Mouse (Mus musculus) heart, postnatal 0 days (tissue): ENCODE measurements at regions not wholly inside any gene's neighbourhood (a gene's known extent, or its start where the extent isn't known, plus 50 kb on each side); places are given as distances from the start of the nearest gene placed in this dataset.

Experiments used
- ATAC-seq: fragments of 200-750 bp; cut with Nextera tagmentation; 2 replicates; pipeline ENCODE4 v1.8.0; 2017; ENCODE audit warnings: low read depth, moderate number of reproducible peaks, moderate library complexity; ENCODE audit not compliant: insufficient read depth
- DNase-seq: peaks from one replicate; pipeline ENCODE4 v3.0.0-alpha.2; 2016; ENCODE audit warnings: low spot score
- H3K27ac ChIP-seq: fragments of 300-500 bp; sonication (generic); 2 replicates; pipeline ENCODE4 v1.5.1; 2014; ENCODE audit warnings: low read depth, mild to moderate bottlenecking
- H3K27me3 ChIP-seq: fragments of 300-500 bp; sonication (generic); 2 replicates; pipeline ENCODE4 v1.6.1; 2014; ENCODE audit warnings: low read length, mixed read lengths; ENCODE audit not compliant: control insufficient read depth, insufficient read depth
- H3K36me3 ChIP-seq: fragments of 300-500 bp; sonication (generic); replicated peaks from 2 replicates; pipeline ENCODE4 v1.6.1; 2014; ENCODE audit warnings: low read length, mixed read lengths; ENCODE audit not compliant: control insufficient read depth, insufficient read depth
- H3K4me1 ChIP-seq: fragments of 300-500 bp; sonication (generic); 2 replicates; pipeline ENCODE4 v1.6.1; 2014; ENCODE audit warnings: antibody characterized with exemption; ENCODE audit not compliant: control insufficient read depth, insufficient read depth
- H3K4me2 ChIP-seq: fragments of 300-500 bp; sonication (generic); 2 replicates; pipeline ENCODE4 v1.6.1; 2014; ENCODE audit warnings: low read depth, mild to moderate bottlenecking, low read length, moderate library complexity
- H3K4me3 ChIP-seq: fragments of 300-500 bp; sonication (generic); 2 replicates; pipeline ENCODE4 v1.5.1; 2014; ENCODE audit warnings: low read depth, low read length
- H3K9ac ChIP-seq: fragments of 300-500 bp; sonication (generic); replicated peaks from 2 replicates; pipeline ENCODE4 v1.6.1; 2014; ENCODE audit warnings: low read depth, low read length, mixed read lengths
- H3K9me3 ChIP-seq: fragments of 300-500 bp; sonication (generic); replicated peaks from 2 replicates; pipeline ENCODE4 v1.6.1; 2016; ENCODE audit warnings: low read length; ENCODE audit not compliant: control insufficient read depth
- CTCF ChIP-seq: IDR thresholded peaks from 2 replicates; pipeline ENCODE4 v1.5.1; 2016; ENCODE audit warnings: antibody characterized with exemption, control low read depth, low read depth
- EP300 ChIP-seq: IDR thresholded peaks from 2 replicates; pipeline ENCODE4 v1.6.1; 2016; ENCODE audit warnings: antibody characterized with exemption, low read depth
- WGBS: fragments of 180-500 bp; shearing (Covaris S2); extraction: QIAGEN DNeasy Blood & Tissue Kit; methylation state at CpG from one replicate; pipeline ENCODE4 v1.1.7; 2014; 5-methylcytosine and 5-hydroxymethylcytosine counted together

DNA sequence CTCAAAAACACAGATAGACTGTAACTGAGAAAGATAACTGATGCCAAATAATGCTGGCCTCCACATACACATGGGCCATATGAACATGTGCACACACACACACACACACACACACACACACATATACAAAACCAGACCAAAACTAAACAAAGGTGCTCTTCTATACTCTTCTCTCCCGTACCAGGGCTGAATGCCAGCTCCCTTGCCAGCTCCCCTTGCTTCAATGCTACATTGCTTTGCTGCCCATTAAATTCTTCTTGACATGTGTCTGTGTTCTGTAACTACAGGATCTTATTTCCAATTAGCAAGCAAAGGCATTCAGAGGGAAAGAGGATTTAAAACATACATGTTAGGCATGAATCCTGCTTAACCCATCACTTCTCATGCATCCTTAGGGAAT lies 74.3 kb upstream of the Chrm2 start:
- ATAC-seq, result no peak

More for the DNA sequence above, 74.3 kb upstream of the Chrm2 start:
- DNase-seq, result no peak
- Histone ChIP-seq H3K4me2 (no peak overlapping the region), H3K27ac (no peak overlapping the region), H3K4me3 (no peak overlapping the region), H3K36me3 (no peaks in the 10 kb centered on the region), H3K27me3 (no peaks in the 10 kb centered on the region), H3K9me3 (no peaks in the 10 kb centered on the region), H3K4me1 (no peaks in the 10 kb centered on the region), H3K9ac (no peak overlapping the region)
- WGBS, result 55% methylated on average over 1 of the region's 1 CpGs
- no peak for TF ChIP-seq CTCF
- TF ChIP-seq EP300, result no peak
